Mouse (Mus musculus) urinary bladder, postnatal 4 days (tissue): ENCODE data around the gene Caprin1.

Experiments
- DNase-seq, 2 experiments: peaks; one replicate each; pipeline ENCODE4 v3.0.0; 2021 to 2022; ENCODE audit warnings: low spot score in 2 of 2

Gene Caprin1

GRCm38 (mm10) chr2:103797491-103798009 lies at the start of gene Caprin1:
Gene Caprin1, minus strand, starts transcription at chr2:103797649.
- peak; percentile 92 to 93 for DNase-seq

GRCm38 (mm10) chr2:103846875-103847274 lies 49.4 kb upstream of the Caprin1 start:
- no peak for DNase-seq

GRCm38 (mm10) chr2:103846271-103846670 lies 48.8 kb upstream of the Caprin1 start:
- no peak for DNase-seq

DNA sequence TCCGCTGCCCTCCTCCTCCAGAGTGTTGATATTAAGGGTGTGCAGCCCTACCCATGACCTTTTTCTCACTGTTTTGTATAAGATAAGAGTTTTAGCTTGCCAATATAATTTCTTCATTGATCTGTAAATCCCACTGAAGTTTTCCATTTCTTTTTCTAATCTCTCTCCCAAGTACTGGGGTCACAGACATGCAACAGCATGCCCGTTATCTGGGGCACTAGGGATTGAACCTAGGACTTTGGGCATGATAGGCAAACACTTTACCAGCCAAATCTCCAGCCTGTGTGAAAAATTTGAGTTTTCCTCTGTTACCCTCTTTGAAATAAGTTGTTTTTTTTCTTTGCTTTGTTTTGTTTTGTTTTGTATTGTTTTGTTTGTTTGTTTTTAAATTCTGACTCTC lies 46.6 kb upstream of the Caprin1 start:
- no peak for DNase-seq

GRCm38 (mm10) chr2:103843321-103843720 lies 45.9 kb upstream of the Caprin1 start:
- peak in 1 of 2 experiments; percentile 11 for DNase-seq

- DNase-seq: no peak
Measured at GRCm38 (mm10) chr2:103842299-103842698, 44.9 kb upstream of the Caprin1 start.

GRCm38 (mm10) chr2:103838483-103838882 lies 41.0 kb upstream of the Caprin1 start:
- no peak for DNase-seq

GRCm38 (mm10) chr2:103837166-103837565 lies 39.7 kb upstream of the Caprin1 start:
- DNase-seq: no peak

DNA sequence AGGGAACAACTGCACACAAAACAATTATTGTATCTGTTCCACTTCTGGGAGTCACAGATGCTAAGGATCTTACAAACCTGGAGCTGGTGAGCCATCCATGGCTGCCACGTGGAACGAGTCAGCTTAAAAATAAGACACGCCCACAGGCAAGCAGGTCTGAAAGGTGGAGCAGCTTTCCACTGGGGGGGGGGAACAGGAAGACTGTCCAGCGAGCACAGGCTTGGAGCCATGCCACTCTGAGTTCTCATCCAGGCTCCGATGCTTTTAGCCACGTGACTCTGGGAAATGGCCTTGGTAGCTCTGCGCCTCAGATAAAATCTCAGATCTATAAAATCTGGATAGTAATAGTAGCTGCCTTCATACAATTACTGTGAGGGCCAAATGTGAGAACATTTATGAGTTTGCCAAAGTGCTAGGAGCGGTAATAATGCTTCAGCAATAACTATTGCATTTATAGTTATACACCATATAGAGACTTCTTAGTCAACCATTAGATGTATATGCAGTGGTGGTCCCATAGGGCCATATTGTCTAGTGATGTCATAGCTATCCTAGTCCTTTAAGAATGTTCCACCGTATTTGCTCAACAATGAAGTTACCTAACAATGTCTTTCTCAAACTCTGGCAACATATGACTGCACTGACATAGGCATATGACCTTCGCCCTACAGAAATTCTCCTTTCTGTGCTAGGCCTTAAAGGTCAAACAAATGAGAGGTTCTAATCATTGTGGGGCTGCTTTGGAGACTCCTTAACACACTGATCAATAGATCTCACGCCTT lies 38.4 kb upstream of the Caprin1 start:
- DNase-seq: no peak

DNA sequence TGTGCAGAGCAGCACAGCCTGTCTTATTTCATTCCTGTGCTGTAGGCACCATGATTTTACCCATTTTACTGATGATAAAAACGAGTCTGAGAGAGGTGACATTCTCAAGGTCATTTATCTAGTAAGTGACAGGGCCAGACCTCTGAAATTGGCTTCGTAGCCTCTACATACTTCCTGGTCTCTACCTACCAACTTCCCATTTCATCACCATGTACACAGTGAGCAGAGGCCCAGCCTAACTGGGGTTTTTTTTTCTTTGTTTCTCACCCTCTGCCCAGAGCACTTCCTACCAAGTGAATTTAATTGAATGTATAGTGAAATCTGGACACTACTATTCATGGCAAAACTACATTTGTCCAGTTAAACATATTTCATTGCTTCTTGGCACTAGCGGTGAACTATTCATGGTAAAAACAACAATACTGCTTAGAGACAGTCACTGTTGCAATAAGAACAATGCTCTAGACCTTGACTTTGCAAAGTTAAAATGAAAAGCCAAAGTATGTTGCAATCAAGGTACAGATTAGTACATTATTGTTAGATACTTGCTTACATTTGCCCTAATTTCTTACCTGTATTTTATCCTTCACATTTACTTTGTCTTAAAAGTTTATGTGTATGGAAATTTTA lies 36.5 kb upstream of the Caprin1 start:
- no peak for DNase-seq

DNA sequence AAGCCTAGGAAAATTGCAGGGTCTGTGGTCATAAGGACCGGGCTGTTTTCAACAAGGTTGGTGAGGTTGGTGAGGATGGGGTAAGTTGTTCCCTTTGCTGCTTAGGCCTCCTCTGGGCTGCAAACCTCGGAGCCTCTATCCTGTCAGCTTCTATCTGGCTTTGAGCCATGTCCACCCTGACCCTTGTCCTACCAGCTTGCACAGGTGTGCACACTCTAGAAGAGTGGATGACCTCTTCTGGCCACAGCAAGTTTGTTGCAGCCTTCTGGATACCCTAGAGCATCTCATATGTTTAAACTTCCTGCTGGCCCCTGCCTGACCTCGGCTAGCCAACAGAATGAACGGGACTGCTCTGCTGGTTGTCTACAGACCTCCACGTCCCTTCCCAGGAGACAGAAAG lies 35.5 kb upstream of the Caprin1 start:
- DNase-seq: no peak

- no peak for DNase-seq
Measured at GRCm38 (mm10) chr2:103828900-103829299, 31.5 kb upstream of the Caprin1 start.

GRCm38 (mm10) chr2:103824916-103825315 lies 27.5 kb upstream of the Caprin1 start:
- DNase-seq: no peak

DNA sequence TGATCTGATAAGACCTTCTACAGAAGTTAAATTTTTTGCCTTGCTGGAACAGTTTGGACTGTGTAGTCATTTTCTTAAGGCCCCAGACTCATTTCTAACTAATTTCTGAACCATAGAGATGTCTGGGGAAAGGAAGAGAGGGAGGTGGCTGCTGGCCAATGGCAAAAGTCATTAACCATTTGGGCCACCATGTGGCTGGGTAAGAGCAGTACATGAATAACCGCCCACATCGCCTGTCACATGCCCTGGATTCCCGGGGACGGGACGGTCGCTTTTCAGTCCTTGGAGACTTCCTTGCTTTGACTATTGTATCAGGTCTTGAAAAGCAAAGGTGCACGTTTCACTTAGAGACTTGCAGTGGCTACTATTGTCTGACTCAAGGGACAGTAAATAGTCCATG lies 25.1 kb upstream of the Caprin1 start:
- DNase-seq: no peak

DNA sequence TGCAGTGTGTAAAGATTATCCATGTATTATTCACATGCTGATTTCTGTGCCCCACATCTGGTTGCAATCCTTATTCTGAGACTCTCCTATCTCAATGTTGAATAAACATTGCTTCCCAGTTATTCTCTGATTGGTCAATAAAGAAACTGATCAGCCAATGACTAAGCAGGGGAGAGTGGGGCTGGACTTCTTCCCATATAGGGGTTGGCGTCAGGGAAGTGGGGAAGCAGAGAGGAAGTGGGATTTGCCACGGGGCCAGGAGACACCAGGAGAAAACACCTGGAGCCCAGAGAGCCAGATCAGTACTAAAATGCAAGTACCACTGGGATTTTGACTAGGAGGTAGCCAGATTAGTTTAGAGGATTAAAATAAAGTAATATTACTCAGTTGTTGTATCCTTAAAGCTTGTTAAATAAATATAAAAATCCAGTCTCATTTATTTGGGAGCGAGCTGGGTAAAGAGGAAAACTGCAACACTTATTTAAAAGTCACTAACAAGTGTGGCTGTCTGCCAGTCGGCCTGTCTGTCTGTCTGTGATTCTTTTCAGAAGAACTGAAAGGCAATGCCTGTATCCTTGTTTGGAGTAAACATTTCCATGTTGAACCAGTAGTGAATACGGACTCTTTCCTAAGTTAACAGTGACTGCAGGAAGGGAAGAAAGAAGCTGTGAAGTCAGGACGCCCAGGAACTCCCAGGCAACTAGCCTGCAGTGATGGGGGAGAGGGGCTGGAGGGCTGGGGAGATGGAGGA lies 19.9 kb upstream of the Caprin1 start:
- DNase-seq: no peak

DNA sequence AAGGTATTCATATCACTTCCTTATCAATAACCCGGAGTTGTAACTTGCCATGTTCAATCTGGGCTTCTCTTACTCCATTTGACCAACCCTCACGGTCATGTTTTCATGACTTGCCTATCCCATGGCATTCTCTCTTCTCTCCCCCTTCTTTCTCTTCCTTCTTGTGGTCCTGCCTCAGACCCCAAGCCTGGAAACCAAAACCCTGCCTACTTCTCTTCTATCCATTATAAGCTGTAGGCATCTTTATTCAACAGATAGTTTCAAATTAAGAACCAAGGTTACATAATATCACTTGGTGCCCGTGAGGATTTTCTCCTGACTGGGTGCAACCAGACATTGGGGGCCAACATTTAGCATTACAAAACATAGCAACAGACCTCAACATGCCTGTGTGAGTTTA lies 18.5 kb upstream of the Caprin1 start:
- DNase-seq: no peak

DNA sequence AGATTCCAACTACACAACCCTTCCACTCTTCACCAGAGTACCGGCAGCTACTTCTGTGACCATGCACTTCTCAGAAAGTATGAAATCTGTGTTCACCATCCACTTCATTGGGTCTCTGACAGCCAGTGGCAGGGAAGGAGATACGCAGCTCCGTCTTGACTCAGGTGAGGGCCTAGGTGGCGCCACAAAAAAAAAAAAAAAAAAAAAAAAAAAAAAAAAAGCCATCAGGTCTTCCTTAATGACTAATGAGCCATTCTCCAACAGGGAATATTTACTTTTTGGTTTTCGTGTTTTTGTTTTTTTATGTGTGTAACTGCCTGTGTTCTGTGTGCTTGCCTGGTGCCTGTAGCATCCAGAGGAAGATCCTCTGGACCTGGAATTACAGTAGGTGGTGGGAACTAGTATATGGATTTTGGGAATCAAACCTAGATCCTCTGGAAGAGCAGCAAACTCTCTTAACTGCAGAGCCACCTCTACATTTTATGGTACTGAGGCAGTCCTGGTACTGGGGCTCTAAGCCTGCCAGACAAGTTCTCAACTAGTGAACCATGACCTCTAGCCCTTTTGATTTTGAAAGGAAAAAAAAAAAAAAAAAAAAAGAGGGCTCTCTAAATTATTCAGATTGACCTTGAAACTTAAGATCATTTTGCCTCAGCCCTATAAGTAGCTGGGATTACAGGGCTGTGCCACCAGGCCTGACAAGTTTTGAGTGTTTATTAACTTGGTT lies 14.2 kb upstream of the Caprin1 start:
- DNase-seq: no peak

DNA sequence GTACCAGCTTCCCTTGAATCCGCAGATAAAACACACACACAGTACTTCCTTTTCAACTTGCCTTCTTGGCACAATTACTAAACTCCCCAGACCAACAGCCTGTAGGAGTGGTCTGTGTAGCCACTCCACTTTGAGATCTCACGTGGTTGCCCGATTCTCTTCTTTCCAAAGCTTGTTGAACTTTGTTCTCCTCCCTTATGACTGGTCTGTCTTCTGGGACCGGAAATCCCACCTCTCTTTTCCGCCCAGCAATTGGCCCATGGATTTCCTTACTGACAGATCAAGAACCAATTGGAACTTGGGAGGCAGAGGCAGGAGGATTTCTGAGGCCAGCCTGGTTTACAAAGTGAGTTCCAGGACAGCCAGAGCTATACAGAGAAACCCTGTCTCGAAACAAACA lies 13.0 kb upstream of the Caprin1 start:
- DNase-seq: no peak

DNA sequence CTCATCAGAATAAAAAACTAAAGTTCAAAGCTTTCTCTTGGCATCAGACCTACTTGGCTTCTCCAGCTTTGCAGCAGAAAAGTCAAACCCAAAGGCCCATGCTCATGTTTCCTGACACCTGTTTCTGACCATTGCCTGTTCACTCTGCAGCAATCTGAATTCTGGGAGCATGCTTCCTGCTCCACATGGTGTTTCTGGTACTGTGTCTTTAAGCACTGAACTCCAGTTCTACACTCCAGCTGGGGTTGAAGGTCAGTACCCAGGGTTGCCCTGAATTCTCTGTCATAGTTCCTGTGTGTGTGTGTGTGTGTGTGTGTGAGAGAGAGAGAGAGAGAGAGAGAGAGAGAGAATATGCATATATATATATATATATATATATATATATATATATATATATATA lies 11.0 kb upstream of the Caprin1 start:
- DNase-seq: no peak

DNA sequence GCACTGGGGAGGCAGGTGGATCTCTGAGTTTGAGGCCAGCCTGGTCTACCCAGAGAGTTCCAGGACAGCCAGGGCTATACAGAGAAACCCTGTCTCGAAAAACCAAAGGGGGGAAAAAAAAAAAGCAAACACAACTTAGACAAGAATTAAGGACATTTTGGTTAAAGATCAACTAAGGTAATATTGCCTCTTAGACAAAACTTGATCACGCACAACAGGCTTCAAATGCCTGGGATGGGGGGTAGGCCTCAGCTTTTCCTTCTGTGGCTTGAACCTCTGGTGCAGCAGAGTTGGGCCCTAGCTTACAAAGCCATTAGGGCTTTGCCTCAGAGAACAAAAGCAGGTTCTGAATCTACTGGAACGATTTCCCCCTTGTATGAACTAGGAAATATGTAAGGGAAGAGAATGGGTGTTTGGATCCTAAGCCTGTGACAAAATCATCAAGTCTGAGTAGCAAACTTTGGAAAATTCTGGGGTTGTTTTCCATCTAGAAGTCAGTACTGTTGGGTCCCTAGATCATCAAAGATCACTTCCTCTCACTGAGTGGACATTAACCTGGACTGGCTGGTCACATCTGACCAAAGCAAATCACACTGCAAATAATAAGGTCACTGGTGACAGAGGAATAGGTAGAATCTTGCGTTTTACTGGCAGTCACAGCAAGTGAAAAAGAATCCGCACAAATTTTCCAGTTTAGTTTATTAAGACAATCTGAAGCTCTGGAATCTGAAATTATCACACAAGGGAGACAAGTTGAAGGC lies 6.5 kb upstream of the Caprin1 start:
- no peak for DNase-seq

GRCm38 (mm10) chr2:103802422-103802821 lies 5.0 kb upstream of the Caprin1 start:
- DNase-seq: no peak
